Mouse (Mus musculus) neural tube, embryonic 15.5 days (tissue): ENCODE data around the gene Gm26602. TPM values are rescaled to one million over a fixed set of nuclear protein-coding genes. Genes with fewer than 3 reads are reported as not detected.
A peak's percentile ranks its signal among the peaks of the same experiment; 100 is the strongest.

ENCODE experiments used
- ATAC-seq: fragments of 200-750 bp; cut with Nextera tagmentation; 2 replicates; pipeline ENCODE4 v1.8.0; 2017; ENCODE audit warnings: mild to moderate bottlenecking, moderate TSS enrichment, moderate library complexity; ENCODE audit not compliant: low FRiP score
- H3K27ac ChIP-seq: fragments of 300-500 bp; sonication (generic); replicated peaks from 2 replicates; pipeline ENCODE4 v1.5.1; 2015; ENCODE audit warnings: mild to moderate bottlenecking, inconsistent platforms
- H3K27me3 ChIP-seq: fragments of 300-500 bp; sonication (generic); replicated peaks from 2 replicates; pipeline ENCODE4 v1.6.1; 2015; ENCODE audit warnings: inconsistent platforms
- H3K36me3 ChIP-seq: fragments of 300-500 bp; sonication (generic); 2 replicates; pipeline ENCODE4 v1.6.1; 2015; ENCODE audit warnings: inconsistent platforms
- H3K4me1 ChIP-seq: fragments of 300-500 bp; sonication (generic); 2 replicates; pipeline ENCODE4 v1.6.1; 2015; ENCODE audit warnings: inconsistent platforms
- H3K4me2 ChIP-seq: fragments of 300-500 bp; sonication (generic); 2 replicates; pipeline ENCODE4 v1.6.1; 2015; ENCODE audit warnings: inconsistent platforms, mild to moderate bottlenecking, moderate library complexity
- H3K4me3 ChIP-seq: fragments of 300-500 bp; sonication (generic); replicated peaks from 2 replicates; pipeline ENCODE4 v1.5.1; 2015; ENCODE audit warnings: mild to moderate bottlenecking, inconsistent platforms
- H3K9ac ChIP-seq: fragments of 300-500 bp; sonication (generic); replicated peaks from 2 replicates; pipeline ENCODE4 v1.6.1; 2015; ENCODE audit warnings: mild to moderate bottlenecking, inconsistent platforms
- H3K9me3 ChIP-seq: fragments of 300-500 bp; sonication (generic); replicated peaks from 2 replicates; pipeline ENCODE4 v1.6.1; 2016; ENCODE audit warnings: inconsistent platforms
- WGBS: fragments of 180-500 bp; shearing (Covaris S2); methylation state at CpG from one replicate; pipeline ENCODE4 v1.1.7; 2015; ENCODE audit warnings: mixed read lengths; 5-methylcytosine and 5-hydroxymethylcytosine counted together
- polyA plus RNA-seq: library from polyadenylated mRNA; unstranded; fragments of >200 nt; fragmentation: Nextera tagmentation; extraction: Ambion mirVana; gene quantifications from 2 replicates; pipeline ENCODE4 v1.2.1, GENCODE M21; 2015

Gm26602 gene
- polyA plus RNA-seq, 1 experiment from 2014 or later: 23.6 TPM

- Histone ChIP-seq H3K9ac (no peak overlapping the region), H3K27ac (no peak overlapping the region), H3K4me1 (peaks cover 49% of the 10 kb centered on the region), H3K4me2 (peak overlapping the region; percentile 60), H3K36me3 (no peaks in the 10 kb centered on the region), H3K4me3 (peak overlapping the region; percentile 34), H3K9me3 (no peaks in the 10 kb centered on the region), H3K27me3 (peaks cover 65% of the 10 kb centered on the region)
- ATAC-seq: no peak
- 20% methylated on average over 26 of the region's 26 CpGs for WGBS
Observed at GRCm38 (mm10) chr10:79920056-79920890, 9.6 kb downstream of the Gm26602 start.

GRCm38 (mm10) chr10:79920958-79921535 is 10.4 kb downstream of the Gm26602 start, which contains the start of gene R3hdm4:
Gene R3hdm4 (minus strand): TSS chr10:79921208.
- Histone ChIP-seq H3K27ac (no peak within 1 kb of the TSS), H3K4me2 (peak within 1 kb of the TSS; percentile 60), H3K4me3 (peak within 1 kb of the TSS; percentile 34), H3K36me3 (no peaks in the 10 kb centered on the region), H3K4me1 (peaks cover 48% of the 10 kb centered on the region), H3K9ac (peak within 1 kb of the TSS; percentile 34), H3K9me3 (no peaks in the 10 kb centered on the region), H3K27me3 (peaks cover 65% of the 10 kb centered on the region)
- ATAC-seq: no peak
- 4% methylated on average over 41 of the region's 41 CpGs for WGBS

- WGBS: under 1% methylated on average over 34 of the region's 34 CpGs
- H3K36me3 ChIP-seq: no peaks in the 10 kb centered on the region
Observed at GRCm38 (mm10) chr10:79921572-79921971, 10.9 kb downstream of the Gm26602 start.

GRCm38 (mm10) chr10:79924998-79925784 is 14.5 kb downstream of the Gm26602 start:
- Histone ChIP-seq H3K27me3 (peaks cover 38% of the 10 kb centered on the region), H3K4me2 (peak overlapping the region; percentile 88), H3K4me1 (peaks cover 53% of the 10 kb centered on the region), H3K4me3 (peak overlapping the region; percentile 8; the same call in 1 of the 2 replicates), H3K27ac (peak overlapping the region; percentile 94; the same call in 1 of the 2 replicates), H3K9ac (no peak overlapping the region), H3K36me3 (no peaks in the 10 kb centered on the region), H3K9me3 (no peaks in the 10 kb centered on the region)
- ATAC-seq: no peak
- WGBS: 11% methylated on average over 29 of the region's 29 CpGs

More at GRCm38 (mm10) chr10:79921572-79921971, 10.9 kb downstream of the Gm26602 start:
- Histone ChIP-seq H3K9me3 (no peaks in the 10 kb centered on the region), H3K9ac (peak overlapping the region; percentile 34), H3K4me1 (peaks cover 50% of the 10 kb centered on the region), H3K4me3 (peak overlapping the region; percentile 34), H3K27me3 (peaks cover 65% of the 10 kb centered on the region), H3K4me2 (peak overlapping the region; percentile 60), H3K27ac (no peak overlapping the region)
- ATAC-seq: no peak

GRCm38 (mm10) chr10:79925785-79926490 is 15.3 kb downstream of the Gm26602 start:
- Histone ChIP-seq H3K4me3 (peak overlapping the region; percentile 97), H3K36me3 (no peaks in the 10 kb centered on the region), H3K27me3 (peaks cover 30% of the 10 kb centered on the region), H3K27ac (peak overlapping the region; percentile 94), H3K4me2 (peak overlapping the region; percentile 88), H3K9me3 (no peaks in the 10 kb centered on the region), H3K4me1 (peaks cover 53% of the 10 kb centered on the region), H3K9ac (peak overlapping the region; percentile 94)
- ATAC-seq: no peak
- WGBS: 13% methylated on average over 15 of the region's 15 CpGs

- peak; percentile 72 for ATAC-seq
- Histone ChIP-seq H3K4me1 (peaks cover 48% of the 10 kb centered on the region), H3K4me3 (peak within 1 kb of the TSS; percentile 97), H3K27me3 (peaks cover 22% of the 10 kb centered on the region), H3K27ac (peak within 1 kb of the TSS; percentile 94), H3K9ac (peak within 1 kb of the TSS; percentile 94), H3K9me3 (no peaks in the 10 kb centered on the region), H3K4me2 (peak within 1 kb of the TSS; percentile 88), H3K36me3 (peaks cover under 1% of the 10 kb centered on the region)
- WGBS: under 1% methylated on average over 63 of the region's 63 CpGs
Observed at GRCm38 (mm10) chr10:79926491-79927323, 16.1 kb downstream of the Gm26602 start, which contains the start of gene Arid3a. Gene Arid3a (plus strand): TSS chr10:79927043.

GRCm38 (mm10) chr10:79927324-79928029 is 16.8 kb downstream of the Gm26602 start:
- peak overlapping the region; percentile 97 for H3K4me3 ChIP-seq
- peak overlapping the region; percentile 88 for H3K4me2 ChIP-seq
- H3K9me3 ChIP-seq: no peaks in the 10 kb centered on the region
- WGBS: under 1% methylated on average over 54 of the region's 54 CpGs
- peaks cover 15% of the 10 kb centered on the region for H3K27me3 ChIP-seq
- peak overlapping the region; percentile 94 for H3K9ac ChIP-seq
- ATAC-seq: peak; percentile 40
- peak overlapping the region; percentile 94 for H3K27ac ChIP-seq
- H3K4me1 ChIP-seq: peaks cover 52% of the 10 kb centered on the region
- H3K36me3 ChIP-seq: peaks cover 9% of the 10 kb centered on the region

GRCm38 (mm10) chr10:79928030-79928694 is 17.5 kb downstream of the Gm26602 start:
- Histone ChIP-seq H3K36me3 (peaks cover 9% of the 10 kb centered on the region), H3K4me2 (peak overlapping the region; percentile 88), H3K9me3 (no peaks in the 10 kb centered on the region), H3K4me3 (peak overlapping the region; percentile 97), H3K27me3 (peaks cover 8% of the 10 kb centered on the region), H3K9ac (peak overlapping the region; percentile 94), H3K4me1 (peaks cover 59% of the 10 kb centered on the region), H3K27ac (peak overlapping the region; percentile 94)
- WGBS: under 1% methylated on average over 28 of the region's 29 CpGs
- ATAC-seq: no peak

GRCm38 (mm10) chr10:79928907-79929701 is 18.4 kb downstream of the Gm26602 start:
- Histone ChIP-seq H3K4me3 (peak overlapping the region; percentile 97), H3K4me1 (peaks cover 68% of the 10 kb centered on the region), H3K9ac (peak overlapping the region; percentile 29; the same call in 1 of the 2 replicates), H3K27ac (peak overlapping the region; percentile 48), H3K9me3 (no peaks in the 10 kb centered on the region), H3K36me3 (peaks cover 9% of the 10 kb centered on the region), H3K27me3 (no peaks in the 10 kb centered on the region), H3K4me2 (peak overlapping the region; percentile 88)
- 0 out of 2 replicates have a peak, but pooled peaks have one; percentile 6 for ATAC-seq
- 21% methylated on average over 9 of the region's 9 CpGs for WGBS
